Mouse (Mus musculus): ENCODE measurements at regions not wholly inside any gene's neighbourhood (a gene's known extent, or its start where the extent isn't known, plus 50 kb on each side); places are given as distances from the start of the nearest gene placed in this dataset.

GRCm38 (mm10) chr2:170255533-170255932 lies 107.6 kb upstream of the Zfp217 start:
- TF ChIP-seq POLR2A (IDR thresholded peaks at IDR 0.05; ENCODE audit: insufficient read depth, low read depth, low read length) = no peak
- no peak for TF ChIP-seq CTCF (IDR thresholded peaks at IDR 0.05)
- no peak for TF ChIP-seq EP300 (IDR thresholded peaks at IDR 0.05; ENCODE audit: insufficient read depth, low read depth, low read length)

Measured in heart, adult 2 months (tissue).